In the genomic region with DNA sequence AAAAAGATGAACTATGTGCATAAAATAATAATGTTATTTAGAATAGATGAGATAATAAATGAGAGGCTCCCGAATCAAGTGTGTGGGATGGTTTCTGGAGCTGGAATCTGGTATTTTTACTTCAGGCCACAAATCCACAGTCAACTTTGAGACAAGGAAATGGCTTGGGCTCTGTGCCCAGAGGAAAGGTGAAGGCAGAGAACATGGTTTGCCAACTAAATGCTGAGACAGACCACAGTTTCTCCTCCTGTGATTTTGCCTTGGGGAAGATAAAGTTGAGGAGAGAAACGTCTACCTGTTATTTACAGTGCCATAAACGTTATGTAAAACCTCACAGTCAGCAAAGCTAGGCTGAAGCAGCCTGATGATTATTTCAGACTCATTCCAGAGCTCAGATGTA, we compare ENCODE assay signal across 10 mouse cellular contexts.
DNase-seq lines count a peak whose midpoint lies in the region; ATAC-seq lines count a peak whose summit lies in the region.
"Had no signal": no experiment of that assay in that cellular context is flagged by ENCODE, and none has a peak within 500 bp of the region (broad histone marks: within the 10 kb centered on the region; RNA-seq: fewer than 3 reads in every experiment).

No protein-coding gene starts in this region.

- 78% methylated on average over 3 of the region's 3 CpGs for WGBS in hindbrain, embryonic 13.5 days
- 62% methylated on average over 3 of the region's 3 CpGs for WGBS in hindbrain, embryonic 16.5 days

- H3K27ac ChIP-seq in hindbrain, embryonic 13.5 days: 0 out of 2 replicates have a peak overlapping the region, but pooled peaks have one; percentile 30
- H3K27ac ChIP-seq in hindbrain, embryonic 16.5 days (ENCODE audit: low read depth, low read length): no peak overlapping the region
- H3K27ac ChIP-seq: hindbrain, embryonic 15.5 days; liver, embryonic 14.5 days had no signal

- no peaks in the 10 kb centered on the region for H3K9me3 ChIP-seq in hindbrain, embryonic 13.5 days
- no peaks in the 10 kb centered on the region for H3K9me3 ChIP-seq in hindbrain, embryonic 16.5 days (ENCODE audit: control insufficient read depth, low read length)
- H3K9me3 ChIP-seq: hindbrain, embryonic 15.5 days had no signal

- no peaks in the 10 kb centered on the region for H3K27me3 ChIP-seq in hindbrain, embryonic 13.5 days
- no peaks in the 10 kb centered on the region for H3K27me3 ChIP-seq in hindbrain, embryonic 16.5 days (replicated peaks; ENCODE audit: control insufficient read depth, insufficient read depth, low read length)
- H3K27me3 ChIP-seq: hindbrain, embryonic 15.5 days had no signal

- no peak overlapping the region for H3K4me2 ChIP-seq in hindbrain, embryonic 13.5 days
- H3K4me2 ChIP-seq in hindbrain, embryonic 16.5 days (ENCODE audit: low read length): no peak overlapping the region
- H3K4me2 ChIP-seq: hindbrain, embryonic 15.5 days had no signal

- H3K4me3 ChIP-seq in hindbrain, embryonic 13.5 days: no peak overlapping the region
- H3K4me3 ChIP-seq in hindbrain, embryonic 16.5 days (ENCODE audit: low read length): no peak overlapping the region
- H3K4me3 ChIP-seq: hindbrain, embryonic 15.5 days had no signal

- peaks cover 18% of the 10 kb centered on the region for H3K4me1 ChIP-seq in hindbrain, embryonic 13.5 days (replicated peaks)
- 0 out of 2 replicates have a peak, but pooled peaks cover 3% of the 10 kb centered on the region for H3K4me1 ChIP-seq in hindbrain, embryonic 16.5 days (ENCODE audit: control insufficient read depth, insufficient read depth, low read depth, low read length)

- no peak overlapping the region for H3K9ac ChIP-seq in hindbrain, embryonic 13.5 days
- no peak overlapping the region for H3K9ac ChIP-seq in hindbrain, embryonic 16.5 days (ENCODE audit: low read depth, low read length)
- H3K9ac ChIP-seq: hindbrain, embryonic 15.5 days; liver, embryonic 14.5 days had no signal

- no peaks in the 10 kb centered on the region for H3K36me3 ChIP-seq in hindbrain, embryonic 13.5 days
- H3K36me3 ChIP-seq in hindbrain, embryonic 16.5 days (ENCODE audit: control insufficient read depth, insufficient read depth, low read length): no peaks in the 10 kb centered on the region
- H3K36me3 ChIP-seq: hindbrain, embryonic 15.5 days had no signal

- no peak for ATAC-seq in hindbrain, embryonic 13.5 days (ENCODE audit: low FRiP score)
- no peak for ATAC-seq in hindbrain, embryonic 16.5 days

- peak; percentile 39 for DNase-seq in adrenal gland, postnatal 25 days
- DNase-seq in cerebellum, adult 9-11 months: peak; percentile 51
- peak; percentile 48 for DNase-seq in kidney, adult 9 months
- no peak for DNase-seq in liver
- no peak for DNase-seq in thymus, adult 18-20 months
- no peak for DNase-seq in ovary, adult 18-20 months (ENCODE audit: low spot score)

Comparison
In these comparisons a context has a peak if more than half of its experiments do, and no peak if none do; other contexts are left out.
1. DNase-seq: peak in adrenal gland, postnatal 25 days (single experiment), cerebellum, adult 9-11 months (single experiment) and kidney, adult 9 months (single experiment); none in liver (single experiment), thymus, adult 18-20 months (0 of 2) and ovary, adult 18-20 months (single experiment).